Mouse (Mus musculus) fat pad, adult 2 months (tissue): ENCODE results near the gene Rp9.

ENCODE experiments used
- DNase-seq: peaks from one replicate; pipeline ENCODE4 v3.0.0-alpha.2; 2011; ENCODE audit warnings: low read depth, low spot score; ENCODE audit errors: extremely low read depth

The Rp9 gene

GRCm38 (mm10) chr9:22469643-22470042, at the start of gene Rp9:
Rp9 (minus strand) TSS chr9:22469743.
- DNase-seq, result no peak

DNA sequence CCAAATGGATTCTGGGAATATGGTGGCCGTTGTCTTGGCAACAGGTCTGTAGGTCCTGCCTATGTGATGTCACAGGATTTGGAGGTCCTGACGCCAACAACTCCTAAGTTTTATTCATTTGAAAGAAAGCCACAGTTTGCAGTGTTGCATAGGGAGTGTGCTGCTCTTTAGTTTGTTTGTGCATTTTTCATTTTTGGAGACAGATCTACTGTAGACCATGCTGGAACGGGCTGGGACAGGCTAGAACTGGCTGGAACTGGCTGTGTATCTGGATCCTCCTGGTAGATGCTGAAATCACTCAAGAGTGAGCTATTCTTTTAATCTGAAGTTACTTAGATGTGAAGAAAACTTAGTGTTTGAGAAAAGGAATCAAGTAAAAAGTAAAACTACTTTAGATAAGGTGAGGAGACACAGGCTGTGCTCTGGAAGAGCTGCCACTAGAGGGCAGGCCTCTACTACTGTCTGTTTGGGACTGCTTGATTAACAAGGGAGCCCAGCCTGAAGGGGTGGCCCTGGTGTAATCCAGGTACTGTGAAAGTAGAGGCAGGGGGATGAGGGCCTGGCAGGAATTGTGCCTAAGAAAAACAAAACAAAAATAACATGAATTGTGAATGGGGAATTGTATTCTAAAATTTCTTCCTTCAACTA, 49.0 kb upstream of the Rp9 start:
- no peak for DNase-seq

- DNase-seq, result no peak
These were observed 45.5 kb upstream of the Rp9 start for GRCm38 (mm10) chr9:22515076-22515475.

GRCm38 (mm10) chr9:22505574-22505973, 36.0 kb upstream of the Rp9 start:
- no peak for DNase-seq

DNA sequence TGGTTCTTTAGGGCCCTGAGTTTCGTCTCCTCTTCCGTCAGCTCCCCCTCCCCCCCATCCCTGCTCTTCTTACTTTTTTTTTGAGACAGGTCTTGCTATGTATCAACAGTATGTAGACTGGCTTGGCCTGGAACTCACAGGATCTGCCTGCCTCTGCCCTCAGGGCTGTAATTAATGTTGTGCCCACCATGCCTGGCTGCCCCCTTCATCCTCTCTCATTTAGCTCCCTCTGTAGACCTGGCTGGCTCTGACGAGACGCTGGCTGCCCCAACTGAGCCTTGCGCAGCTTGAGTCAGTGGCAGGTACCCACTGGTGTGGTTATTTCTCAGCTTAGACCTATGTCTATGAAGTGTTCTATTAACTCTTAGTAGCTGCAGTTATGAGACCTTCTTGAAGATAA, 34.0 kb upstream of the Rp9 start:
- no peak for DNase-seq

- DNase-seq, result no peak
These were observed 33.4 kb upstream of the Rp9 start for GRCm38 (mm10) chr9:22502972-22503371.

- DNase-seq, result no peak
These were observed 27.7 kb upstream of the Rp9 start for GRCm38 (mm10) chr9:22497021-22497767.

DNA sequence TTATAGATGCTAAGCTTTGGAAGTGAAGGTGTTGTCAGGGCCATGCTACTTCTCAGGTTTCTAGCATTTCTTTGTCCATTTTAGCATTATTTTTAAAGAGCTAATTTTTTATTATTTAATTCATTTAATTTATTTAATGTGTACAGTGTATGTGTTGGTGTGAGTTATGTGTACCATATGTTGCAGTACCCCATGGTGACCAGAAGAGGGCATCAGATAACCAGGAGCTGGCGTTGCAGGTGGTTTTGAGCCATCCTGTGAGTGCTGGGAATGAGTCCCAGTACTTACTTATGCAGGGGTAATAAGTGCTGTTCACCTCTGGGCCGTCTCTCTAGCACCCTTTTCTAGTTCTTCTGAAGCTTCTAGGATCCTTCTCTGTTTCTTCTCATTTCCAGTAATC, 25.6 kb upstream of the Rp9 start:
- no peak for DNase-seq

DNA sequence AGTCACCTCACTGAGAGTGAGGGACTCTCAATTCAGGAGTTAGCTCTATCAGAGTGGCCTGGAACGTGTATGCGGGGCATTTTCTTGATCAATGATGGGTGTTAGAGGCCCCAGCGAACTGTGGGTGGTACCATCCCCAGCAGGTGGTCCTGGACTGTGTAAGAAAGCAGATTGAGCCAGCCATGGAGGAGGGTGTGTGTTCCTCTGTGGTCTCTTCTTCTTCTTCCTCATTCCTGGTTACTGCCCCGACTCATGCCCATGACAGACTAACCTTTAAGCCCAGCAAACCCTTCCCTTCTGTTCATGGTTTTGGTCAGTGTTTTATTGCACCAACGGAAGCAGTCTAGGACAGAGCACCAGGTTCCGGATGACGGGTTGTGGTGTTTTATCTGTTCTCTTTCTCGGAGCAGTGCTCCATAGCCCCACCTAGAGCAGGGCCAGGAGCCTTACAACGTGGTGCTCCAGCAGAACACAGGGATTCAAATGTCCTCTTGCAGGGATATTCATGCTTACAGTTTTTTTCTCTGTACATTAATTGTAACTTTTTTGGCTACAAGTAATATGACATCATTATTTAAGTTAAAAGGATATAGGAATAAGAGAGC, 24.8 kb upstream of the Rp9 start:
- no peak for DNase-seq

DNA sequence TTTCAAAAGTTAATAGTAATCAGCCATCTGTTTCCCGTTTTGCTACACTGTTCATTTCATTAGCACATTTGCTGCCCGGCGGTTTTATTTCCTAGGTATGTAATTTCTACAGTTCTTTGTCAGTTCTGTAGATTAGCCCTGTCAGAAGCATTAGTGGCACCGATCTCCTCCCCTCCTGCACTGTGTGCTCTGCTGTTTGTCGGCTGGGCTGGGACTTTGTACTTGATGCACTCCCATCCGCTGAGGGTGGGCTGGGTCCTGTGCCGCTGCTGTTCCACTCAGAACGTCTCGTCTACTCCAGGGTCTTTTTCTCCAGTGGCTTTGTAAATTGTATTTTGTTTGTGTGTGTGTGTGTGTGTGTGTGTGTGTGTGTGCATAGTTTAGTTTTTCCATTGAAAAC, 19.4 kb upstream of the Rp9 start:
- no peak for DNase-seq

DNA sequence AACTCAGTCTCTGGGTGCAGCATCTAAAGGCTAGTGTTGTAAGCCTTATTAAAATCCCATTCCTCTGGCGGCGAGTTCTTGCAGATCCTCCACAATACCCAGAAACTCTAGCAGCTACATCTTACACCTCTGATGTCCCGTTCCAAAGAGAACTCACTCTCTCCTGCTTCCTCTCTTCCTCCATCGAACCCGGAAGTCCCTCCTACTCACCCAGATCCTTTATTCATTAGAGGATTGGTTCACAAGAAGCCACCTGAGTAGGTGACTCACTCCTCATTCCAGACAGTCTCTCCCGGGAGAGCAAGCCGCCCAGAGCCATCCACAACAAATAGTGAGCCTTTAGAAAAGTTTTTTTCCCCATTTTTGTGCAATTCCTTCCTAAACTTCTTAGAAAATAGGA, 16.7 kb upstream of the Rp9 start:
- DNase-seq, result no peak

- DNase-seq, result no peak
These were observed 15.2 kb upstream of the Rp9 start for GRCm38 (mm10) chr9:22484562-22485308.

GRCm38 (mm10) chr9:22483866-22484561, 14.5 kb upstream of the Rp9 start:
- no peak for DNase-seq

DNA sequence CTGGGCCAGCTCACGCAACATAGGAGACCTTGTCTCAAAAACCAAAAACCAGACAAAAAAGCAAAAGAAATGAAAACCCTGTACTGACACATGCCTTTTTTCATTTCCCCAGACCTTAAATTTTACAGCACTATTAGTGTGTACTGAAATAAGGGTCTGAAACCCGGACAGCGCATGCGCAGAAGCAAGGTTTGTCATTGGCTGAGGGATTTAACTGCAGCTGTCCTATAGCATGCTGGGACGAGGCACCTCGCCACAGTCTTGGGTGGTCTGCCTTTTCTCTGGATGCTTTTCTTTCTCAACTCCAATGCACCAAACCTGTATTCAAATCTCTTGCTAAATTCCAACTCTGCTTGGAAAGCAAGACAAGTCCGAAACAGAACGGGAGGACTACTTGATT, 9.4 kb upstream of the Rp9 start:
- DNase-seq, result no peak

DNA sequence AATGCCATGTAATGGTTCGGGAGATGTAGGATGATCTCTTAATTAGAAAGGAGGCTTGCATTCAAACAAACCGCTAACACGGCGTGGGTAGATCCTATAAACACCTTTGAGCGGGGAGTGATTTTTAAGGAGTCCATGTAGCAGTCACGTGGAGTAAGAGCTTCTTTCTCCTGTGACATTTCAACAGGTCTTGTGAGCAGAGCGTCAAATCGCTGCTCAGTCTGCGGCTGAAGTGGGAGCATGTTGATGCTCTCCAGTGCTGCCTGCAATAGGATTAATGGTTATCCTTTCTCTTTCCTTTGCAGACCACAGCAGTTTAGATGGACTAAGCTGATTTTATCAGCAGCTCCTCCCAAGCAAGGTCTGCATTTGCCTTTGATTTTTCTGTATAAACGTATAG, 6.7 kb upstream of the Rp9 start:
- DNase-seq, result no peak

- DNase-seq, result peak; percentile 50
These were observed 5.9 kb upstream of the Rp9 start, which contains the start of gene Bbs9 for GRCm38 (mm10) chr9:22475424-22475868. Bbs9 (plus strand) TSS chr9:22475715.

GRCm38 (mm10) chr9:22468899-22469259, 664 bp downstream of the Rp9 start:
- no peak for DNase-seq

GRCm38 (mm10) chr9:22468170-22468898, 1.2 kb downstream of the Rp9 start:
- no peak for DNase-seq

- DNase-seq, result no peak
These were observed 2.0 kb downstream of the Rp9 start for GRCm38 (mm10) chr9:22467371-22468169.
